Mouse (Mus musculus) forebrain, embryonic 11.5 days (tissue): ENCODE results near the gene Pdzd4. TPM values are rescaled to one million over a fixed set of nuclear protein-coding genes. Genes with fewer than 3 reads are reported as not detected.

Experiments used
- ATAC-seq: fragments of 200-750 bp; cut with Nextera tagmentation; replicated peaks from 2 replicates; pipeline ENCODE4 v1.8.0; 2017; ENCODE audit warnings: moderate TSS enrichment; ENCODE audit not compliant: low FRiP score
- DNase-seq: peaks from one replicate; pipeline ENCODE4 v3.0.0-alpha.2; 2017; ENCODE audit warnings: low spot score
- H3K27ac ChIP-seq: fragments of 300-500 bp; sonication (generic); 2 replicates; pipeline ENCODE4 v1.5.1; 2014; ENCODE audit warnings: low read depth, low read length
- H3K27me3 ChIP-seq: fragments of 300-500 bp; sonication (generic); 2 replicates; pipeline ENCODE4 v1.6.1; 2014; ENCODE audit warnings: mild to moderate bottlenecking, low read length, mixed read lengths; ENCODE audit not compliant: control insufficient read depth, insufficient read depth
- H3K36me3 ChIP-seq: fragments of 300-500 bp; sonication (generic); 2 replicates; pipeline ENCODE4 v1.6.1; 2014; ENCODE audit warnings: mild to moderate bottlenecking, low read length, moderate library complexity, mixed read lengths; ENCODE audit not compliant: control insufficient read depth, insufficient read depth
- H3K4me1 ChIP-seq: fragments of 300-500 bp; sonication (generic); replicated peaks from 2 replicates; pipeline ENCODE4 v1.6.1; 2014; ENCODE audit warnings: low read length, mixed read lengths; ENCODE audit not compliant: control insufficient read depth, insufficient read depth
- H3K4me2 ChIP-seq: fragments of 300-500 bp; sonication (generic); 2 replicates; pipeline ENCODE4 v1.6.1; 2014; ENCODE audit warnings: low read depth, mild to moderate bottlenecking, low read length, moderate library complexity, mixed read lengths; ENCODE audit not compliant: severe bottlenecking
- H3K4me3 ChIP-seq: fragments of 300-500 bp; sonication (generic); 2 replicates; pipeline ENCODE4 v1.5.1; 2014; ENCODE audit warnings: low read depth, low read length
- H3K9ac ChIP-seq: fragments of 300-500 bp; sonication (generic); 2 replicates; pipeline ENCODE4 v1.6.1; 2014; ENCODE audit warnings: low read length
- H3K9me3 ChIP-seq: fragments of 300-500 bp; sonication (generic); 2 replicates; pipeline ENCODE4 v1.6.1; 2016; ENCODE audit warnings: low read length, mixed read lengths; ENCODE audit not compliant: control insufficient read depth
- WGBS: fragments of 180-500 bp; shearing (Covaris S2); extraction: QIAGEN DNeasy Blood & Tissue Kit; methylation state at CpG from one replicate; pipeline ENCODE4 v1.1.7; 2014; 5-methylcytosine and 5-hydroxymethylcytosine counted together
- polyA plus RNA-seq: library from polyadenylated mRNA; unstranded; fragments of >200 nt; fragmentation: Nextera tagmentation; extraction: Ambion mirVana; gene quantifications from 2 replicates; pipeline ENCODE4 v1.2.1, GENCODE M21; 2014

Pdzd4 gene
- 1.3 and 1.9 TPM in 2 replicates for polyA plus RNA-seq

- ATAC-seq: peak; percentile 84
- peak; percentile 75 for DNase-seq
- peak within 1 kb of the TSS; percentile 34; the same call in 1 of the 2 replicates for H3K27ac ChIP-seq
- no peaks in the 10 kb centered on the region for H3K4me1 ChIP-seq
- no peaks in the 10 kb centered on the region for H3K9me3 ChIP-seq
- H3K27me3 ChIP-seq: no peaks in the 10 kb centered on the region
- no peaks in the 10 kb centered on the region for H3K36me3 ChIP-seq
- 19% methylated on average over 77 of the region's 84 CpGs for WGBS
- peak within 1 kb of the TSS; percentile 67 for H3K4me2 ChIP-seq
- peak within 1 kb of the TSS; percentile 70 for H3K9ac ChIP-seq
- H3K4me3 ChIP-seq: peak within 1 kb of the TSS; percentile 54
Observed at GRCm38 (mm10) chrX:73824185-73825151, at the start of gene Pdzd4. Pdzd4 (minus strand) TSS chrX:73824969.

- H3K9ac ChIP-seq: no peak overlapping the region
- WGBS: 68% methylated on average over 1 of the region's 1 CpGs
- H3K4me2 ChIP-seq: no peak overlapping the region
- no peak overlapping the region for H3K4me3 ChIP-seq
- no peak for DNase-seq
- no peak overlapping the region for H3K27ac ChIP-seq
- H3K27me3 ChIP-seq: no peaks in the 10 kb centered on the region
- no peaks in the 10 kb centered on the region for H3K9me3 ChIP-seq
- no peaks in the 10 kb centered on the region for H3K36me3 ChIP-seq
- no peaks in the 10 kb centered on the region for H3K4me1 ChIP-seq
- no peak for ATAC-seq
Observed at GRCm38 (mm10) chrX:73871956-73872355, 47.2 kb upstream of the Pdzd4 start.

- H3K4me3 ChIP-seq: no peak overlapping the region
- H3K36me3 ChIP-seq: no peaks in the 10 kb centered on the region
- H3K9me3 ChIP-seq: no peaks in the 10 kb centered on the region
- DNase-seq (no peak), ATAC-seq (no peak)
- H3K9ac ChIP-seq: no peak overlapping the region
- H3K4me1 ChIP-seq: no peaks in the 10 kb centered on the region
- no peak overlapping the region for H3K27ac ChIP-seq
- H3K4me2 ChIP-seq: no peak overlapping the region
- H3K27me3 ChIP-seq: no peaks in the 10 kb centered on the region
Observed at GRCm38 (mm10) chrX:73871474-73871873, 46.7 kb upstream of the Pdzd4 start.

- no peaks in the 10 kb centered on the region for H3K27me3 ChIP-seq
Observed at GRCm38 (mm10) chrX:73869334-73869733, 44.6 kb upstream of the Pdzd4 start.

GRCm38 (mm10) chrX:73867852-73868251 is 43.1 kb upstream of the Pdzd4 start:
- Histone ChIP-seq H3K4me1 (no peaks in the 10 kb centered on the region; the same call in 1 of the 2 replicates), H3K27ac (peak overlapping the region; percentile 50; the same call in 1 of the 2 replicates), H3K9ac (no peak overlapping the region), H3K27me3 (no peaks in the 10 kb centered on the region), H3K36me3 (no peaks in the 10 kb centered on the region), H3K4me2 (no peak overlapping the region), H3K9me3 (no peaks in the 10 kb centered on the region), H3K4me3 (no peak overlapping the region)
- WGBS: 68% methylated on average over 1 of the region's 1 CpGs
- ATAC-seq (no peak), DNase-seq (no peak)

More at GRCm38 (mm10) chrX:73869334-73869733, 44.6 kb upstream of the Pdzd4 start:
- DNase-seq: peak; percentile 55
- WGBS: 12% methylated on average over 5 of the region's 5 CpGs
- Histone ChIP-seq H3K4me1 (no peaks in the 10 kb centered on the region; the same call in 1 of the 2 replicates), H3K27ac (no peak overlapping the region), H3K9ac (no peak overlapping the region), H3K36me3 (no peaks in the 10 kb centered on the region), H3K9me3 (no peaks in the 10 kb centered on the region), H3K4me3 (no peak overlapping the region), H3K4me2 (no peak overlapping the region)
- no peak for ATAC-seq

GRCm38 (mm10) chrX:73867256-73867655 is 42.5 kb upstream of the Pdzd4 start:
- Histone ChIP-seq H3K9me3 (no peaks in the 10 kb centered on the region), H3K4me1 (no peaks in the 10 kb centered on the region; the same call in 1 of the 2 replicates), H3K36me3 (no peaks in the 10 kb centered on the region), H3K27me3 (no peaks in the 10 kb centered on the region), H3K4me2 (no peak overlapping the region), H3K9ac (no peak overlapping the region), H3K4me3 (no peak overlapping the region), H3K27ac (peak overlapping the region; percentile 50; the same call in 1 of the 2 replicates)
- 21% methylated on average over 3 of the region's 3 CpGs for WGBS
- peak; percentile 58 for DNase-seq
- no peak for ATAC-seq

- Histone ChIP-seq H3K9me3 (no peaks in the 10 kb centered on the region), H3K4me2 (no peak overlapping the region), H3K9ac (no peak overlapping the region), H3K27me3 (no peaks in the 10 kb centered on the region), H3K4me1 (no peaks in the 10 kb centered on the region; the same call in 1 of the 2 replicates), H3K4me3 (no peak overlapping the region), H3K27ac (peak overlapping the region; percentile 46; the same call in 1 of the 2 replicates), H3K36me3 (no peaks in the 10 kb centered on the region)
- 46% methylated on average over 3 of the region's 3 CpGs for WGBS
- DNase-seq (no peak), ATAC-seq (peak; percentile 71)
Observed at GRCm38 (mm10) chrX:73864692-73865091, 39.9 kb upstream of the Pdzd4 start.

- 76% methylated on average over 3 of the region's 3 CpGs for WGBS
- no peaks in the 10 kb centered on the region for H3K36me3 ChIP-seq
- no peaks in the 10 kb centered on the region for H3K27me3 ChIP-seq
- no peaks in the 10 kb centered on the region for H3K9me3 ChIP-seq
- no peaks in the 10 kb centered on the region for H3K4me1 ChIP-seq
- H3K4me2 ChIP-seq: no peak overlapping the region
- no peak overlapping the region for H3K27ac ChIP-seq
- DNase-seq (no peak), ATAC-seq (no peak)
- H3K9ac ChIP-seq: no peak overlapping the region
- H3K4me3 ChIP-seq: no peak overlapping the region
Observed at GRCm38 (mm10) chrX:73855087-73855408, 30.3 kb upstream of the Pdzd4 start.
